Mouse (Mus musculus) forebrain, embryonic 12.5 days (tissue): ENCODE measurements around the gene Tcf15. TPM values are rescaled to one million over a fixed set of nuclear protein-coding genes. Genes with fewer than 3 reads are reported as not detected.

Experiments used
- ATAC-seq: fragments of 200-750 bp; cut with Nextera tagmentation; 2 replicates; pipeline ENCODE4 v1.8.0; 2017; ENCODE audit warnings: moderate TSS enrichment; ENCODE audit not compliant: low FRiP score
- H3K27ac ChIP-seq: fragments of 300-500 bp; sonication (generic); 2 replicates; pipeline ENCODE4 v1.5.1; 2016; ENCODE audit warnings: mild to moderate bottlenecking
- H3K27me3 ChIP-seq: fragments of 300-500 bp; sonication (generic); 2 replicates; pipeline ENCODE4 v1.6.1; 2016; ENCODE audit warnings: mild to moderate bottlenecking
- H3K36me3 ChIP-seq: fragments of 300-500 bp; sonication (generic); replicated peaks from 2 replicates; pipeline ENCODE4 v1.6.1; 2016; ENCODE audit warnings: mild to moderate bottlenecking
- H3K4me1 ChIP-seq: fragments of 300-500 bp; sonication (generic); 2 replicates; pipeline ENCODE4 v1.6.1; 2016
- H3K4me2 ChIP-seq: fragments of 300-500 bp; sonication (generic); 2 replicates; pipeline ENCODE4 v1.6.1; 2016; ENCODE audit warnings: mild to moderate bottlenecking, moderate library complexity
- H3K4me3 ChIP-seq: fragments of 300-500 bp; sonication (generic); replicated peaks from 2 replicates; pipeline ENCODE4 v1.5.1; 2016; ENCODE audit warnings: mild to moderate bottlenecking
- H3K9ac ChIP-seq: fragments of 300-500 bp; sonication (generic); 2 replicates; pipeline ENCODE4 v1.6.1; 2016; ENCODE audit warnings: mild to moderate bottlenecking
- H3K9me3 ChIP-seq: fragments of 300-500 bp; sonication (generic); 2 replicates; pipeline ENCODE4 v1.6.1; 2016
- WGBS: fragments of 180-500 bp; shearing (Covaris S2); methylation state at CpG from one replicate; pipeline ENCODE4 v1.1.7; 2016; 5-methylcytosine and 5-hydroxymethylcytosine counted together
- polyA plus RNA-seq: library from polyadenylated mRNA; unstranded; fragments of >200 nt; fragmentation: Nextera tagmentation; extraction: Ambion mirVana; gene quantifications from 2 replicates; pipeline ENCODE4 v1.2.1, GENCODE M21; 2016

Tcf15 gene
- polyA plus RNA-seq, 1 experiment from 2014 or later, result 3.0 TPM

DNA sequence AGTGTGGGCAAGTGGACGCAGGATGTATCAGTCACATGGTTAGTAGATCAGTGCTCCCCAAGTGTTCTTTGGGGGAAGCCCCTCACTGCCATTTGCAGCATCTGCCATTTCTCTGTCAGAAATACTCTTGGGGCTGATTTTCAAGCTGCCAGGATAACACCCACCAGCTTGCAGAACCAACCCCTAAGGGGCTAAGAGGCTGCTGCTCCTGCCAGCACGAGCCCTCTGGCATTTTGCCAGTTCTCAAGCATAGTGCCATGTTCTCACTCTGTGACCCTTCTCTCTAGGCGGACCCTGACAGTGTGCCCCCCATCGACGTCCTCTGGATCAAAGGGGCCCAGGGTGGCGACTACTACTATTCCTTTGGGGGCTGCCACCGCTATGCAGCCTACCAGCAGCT is 34.7 kb upstream of the Tcf15 start:
- Histone ChIP-seq H3K9ac (no peak overlapping the region), H3K27ac (0 out of 2 replicates have a peak overlapping the region, but pooled peaks have one; percentile 36), H3K36me3 (peaks cover 6% of the 10 kb centered on the region; the same call in 1 of the 2 replicates), H3K4me1 (peaks cover 11% of the 10 kb centered on the region), H3K4me2 (no peak overlapping the region), H3K9me3 (no peaks in the 10 kb centered on the region), H3K27me3 (peaks cover 11% of the 10 kb centered on the region; the same call in 1 of the 2 replicates), H3K4me3 (no peak overlapping the region)
- ATAC-seq, result no peak
- 66% methylated on average over 7 of the region's 7 CpGs for WGBS

GRCm38 (mm10) chr2:152109386-152109785 is 34.0 kb upstream of the Tcf15 start:
- peaks cover 6% of the 10 kb centered on the region; the same call in 1 of the 2 replicates for H3K36me3 ChIP-seq
- no peaks in the 10 kb centered on the region for H3K9me3 ChIP-seq
- WGBS, result 86% methylated on average over 5 of the region's 5 CpGs
- ATAC-seq, result no peak
- no peak overlapping the region for H3K9ac ChIP-seq
- H3K4me1 ChIP-seq, result peaks cover 16% of the 10 kb centered on the region
- H3K27me3 ChIP-seq, result peaks cover 11% of the 10 kb centered on the region; the same call in 1 of the 2 replicates
- no peak overlapping the region for H3K27ac ChIP-seq
- H3K4me2 ChIP-seq, result no peak overlapping the region
- no peak overlapping the region for H3K4me3 ChIP-seq

DNA sequence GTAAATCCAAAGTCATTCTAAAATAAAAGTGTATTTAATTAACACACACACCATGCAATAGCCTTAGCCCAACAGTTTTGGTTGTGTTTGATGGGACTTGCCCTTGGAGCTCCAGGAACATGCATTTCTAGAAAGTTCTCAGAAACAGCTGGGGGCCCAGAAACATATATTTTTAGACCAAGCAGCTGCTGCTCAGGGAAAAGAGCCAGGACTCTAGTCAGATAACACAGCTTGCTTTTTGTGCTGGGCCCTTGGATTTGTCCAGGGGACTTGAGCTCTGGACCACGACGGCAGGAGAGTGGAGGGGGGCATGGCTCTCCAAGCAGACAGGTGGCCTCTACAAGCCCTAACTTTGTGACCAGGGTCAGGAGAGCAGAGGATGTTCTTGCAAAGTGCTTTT is 32.0 kb upstream of the Tcf15 start:
- Histone ChIP-seq H3K36me3 (peaks cover 6% of the 10 kb centered on the region; the same call in 1 of the 2 replicates), H3K27me3 (peaks cover 22% of the 10 kb centered on the region), H3K9me3 (no peaks in the 10 kb centered on the region), H3K4me2 (no peak overlapping the region), H3K27ac (no peak overlapping the region), H3K4me1 (peaks cover 25% of the 10 kb centered on the region), H3K9ac (no peak overlapping the region), H3K4me3 (no peak overlapping the region)
- WGBS, result 71% methylated on average over 2 of the region's 2 CpGs
- ATAC-seq, result 0 out of 2 replicates have a peak, but pooled peaks have one; percentile 7

- WGBS, result 6% methylated on average over 7 of the region's 7 CpGs
- H3K4me1 ChIP-seq, result peaks cover 25% of the 10 kb centered on the region
- H3K4me3 ChIP-seq, result no peak overlapping the region
- no peak overlapping the region for H3K4me2 ChIP-seq
- peak; percentile 59 for ATAC-seq
- no peak overlapping the region for H3K27ac ChIP-seq
- H3K27me3 ChIP-seq, result peaks cover 17% of the 10 kb centered on the region
- peaks cover 6% of the 10 kb centered on the region; the same call in 1 of the 2 replicates for H3K36me3 ChIP-seq
- H3K9ac ChIP-seq, result no peak overlapping the region
- no peaks in the 10 kb centered on the region for H3K9me3 ChIP-seq
Measured at GRCm38 (mm10) chr2:152111920-152112319, 31.4 kb upstream of the Tcf15 start.

GRCm38 (mm10) chr2:152112490-152112889 is 30.9 kb upstream of the Tcf15 start:
- Histone ChIP-seq H3K4me3 (no peak overlapping the region), H3K9ac (no peak overlapping the region), H3K36me3 (peaks cover 6% of the 10 kb centered on the region; the same call in 1 of the 2 replicates), H3K27me3 (peaks cover 16% of the 10 kb centered on the region), H3K9me3 (no peaks in the 10 kb centered on the region), H3K4me2 (no peak overlapping the region), H3K27ac (no peak overlapping the region), H3K4me1 (peaks cover 25% of the 10 kb centered on the region)
- no peak for ATAC-seq
- 84% methylated on average over 5 of the region's 5 CpGs for WGBS

DNA sequence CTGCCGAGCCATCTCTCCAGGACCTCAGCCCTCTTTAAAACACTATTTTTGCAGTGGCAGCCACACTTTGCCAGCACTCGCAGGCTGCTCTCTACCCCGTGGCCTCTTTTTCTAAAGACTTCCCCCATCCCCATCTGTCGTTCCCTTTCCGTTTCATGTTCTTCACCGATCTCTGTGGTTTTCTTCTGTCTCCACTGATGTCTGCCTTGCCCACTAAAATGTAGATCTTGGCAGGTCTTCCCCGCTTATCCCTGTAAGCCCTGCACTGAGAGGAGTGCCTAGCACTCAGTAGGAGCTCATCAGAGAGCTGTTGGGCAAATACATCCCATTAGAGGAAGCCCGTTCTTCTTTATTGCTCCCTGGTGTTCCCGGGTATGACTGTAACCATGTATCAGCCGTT is 30.4 kb upstream of the Tcf15 start:
- Histone ChIP-seq H3K4me2 (no peak overlapping the region), H3K9ac (no peak overlapping the region), H3K27me3 (peaks cover 16% of the 10 kb centered on the region), H3K36me3 (peaks cover under 1% of the 10 kb centered on the region; the same call in 1 of the 2 replicates), H3K4me3 (no peak overlapping the region), H3K4me1 (peaks cover 25% of the 10 kb centered on the region), H3K27ac (no peak overlapping the region), H3K9me3 (no peaks in the 10 kb centered on the region)
- WGBS, result 73% methylated on average over 10 of the region's 10 CpGs
- no peak for ATAC-seq

- Histone ChIP-seq H3K36me3 (no peaks in the 10 kb centered on the region), H3K27me3 (peaks cover 16% of the 10 kb centered on the region)
- 11% methylated on average over 36 of the region's 36 CpGs for WGBS
Measured at GRCm38 (mm10) chr2:152114057-152114975, 29.0 kb upstream of the Tcf15 start.

GRCm38 (mm10) chr2:152117694-152118093 is 25.7 kb upstream of the Tcf15 start:
- WGBS, result 87% methylated on average over 7 of the region's 7 CpGs
- no peak overlapping the region for H3K27ac ChIP-seq
- H3K4me1 ChIP-seq, result peaks cover 33% of the 10 kb centered on the region
- H3K9ac ChIP-seq, result no peak overlapping the region
- no peak overlapping the region for H3K4me2 ChIP-seq
- H3K4me3 ChIP-seq, result no peak overlapping the region
- no peaks in the 10 kb centered on the region for H3K36me3 ChIP-seq
- no peaks in the 10 kb centered on the region for H3K9me3 ChIP-seq
- peaks cover 24% of the 10 kb centered on the region for H3K27me3 ChIP-seq
- no peak for ATAC-seq

More at GRCm38 (mm10) chr2:152114057-152114975, 29.0 kb upstream of the Tcf15 start:
- Histone ChIP-seq H3K4me1 (peaks cover 26% of the 10 kb centered on the region), H3K9me3 (no peaks in the 10 kb centered on the region), H3K9ac (peak overlapping the region; percentile 31), H3K27ac (no peak overlapping the region), H3K4me3 (peak overlapping the region; percentile 24), H3K4me2 (peak overlapping the region; percentile 53)
- peak; percentile 45 for ATAC-seq

- no peak overlapping the region for H3K9ac ChIP-seq
- 67% methylated on average over 6 of the region's 6 CpGs for WGBS
- no peak overlapping the region for H3K27ac ChIP-seq
Measured at GRCm38 (mm10) chr2:152119228-152119865, 24.0 kb upstream of the Tcf15 start.

GRCm38 (mm10) chr2:152122896-152123295 is 20.5 kb upstream of the Tcf15 start:
- Histone ChIP-seq H3K9ac (no peak overlapping the region), H3K4me1 (0 out of 2 replicates have a peak, but pooled peaks cover 8% of the 10 kb centered on the region), H3K36me3 (no peaks in the 10 kb centered on the region), H3K4me3 (no peak overlapping the region), H3K27ac (no peak overlapping the region), H3K4me2 (no peak overlapping the region), H3K27me3 (peaks cover 8% of the 10 kb centered on the region; the same call in 1 of the 2 replicates), H3K9me3 (no peaks in the 10 kb centered on the region)
- WGBS, result 82% methylated on average over 9 of the region's 9 CpGs
- no peak for ATAC-seq

More at GRCm38 (mm10) chr2:152119228-152119865, 24.0 kb upstream of the Tcf15 start:
- H3K4me2 ChIP-seq, result no peak overlapping the region
- H3K4me1 ChIP-seq, result peaks cover 25% of the 10 kb centered on the region
- no peak overlapping the region for H3K4me3 ChIP-seq
- H3K9me3 ChIP-seq, result no peaks in the 10 kb centered on the region
- H3K27me3 ChIP-seq, result peaks cover 19% of the 10 kb centered on the region
- no peaks in the 10 kb centered on the region for H3K36me3 ChIP-seq
- no peak for ATAC-seq

DNA sequence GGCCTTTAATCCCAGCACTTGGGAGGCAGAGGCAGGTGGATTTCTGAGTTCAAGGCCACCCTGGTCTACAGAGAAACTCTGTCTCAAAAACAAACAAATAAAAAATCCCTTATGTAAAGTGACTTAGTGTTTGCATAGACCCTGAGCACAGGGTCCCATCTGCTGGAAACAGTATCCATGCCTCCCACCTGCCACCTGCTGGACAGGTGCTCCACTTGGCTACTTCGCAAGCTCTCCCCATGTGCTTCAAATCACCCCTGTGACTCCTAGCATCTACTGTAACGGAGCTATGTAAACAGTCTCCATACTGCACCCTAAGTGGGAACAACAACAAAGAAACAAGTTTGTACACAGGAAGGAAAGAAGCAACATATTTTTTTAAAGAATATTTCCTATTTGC is 14.8 kb upstream of the Tcf15 start:
- no peaks in the 10 kb centered on the region for H3K9me3 ChIP-seq
- H3K27me3 ChIP-seq, result peaks cover 5% of the 10 kb centered on the region; the same call in 1 of the 2 replicates
- no peak overlapping the region for H3K4me3 ChIP-seq
- no peak overlapping the region for H3K27ac ChIP-seq
- no peak overlapping the region for H3K9ac ChIP-seq
- 84% methylated on average over 2 of the region's 2 CpGs for WGBS
- no peak for ATAC-seq
- no peak overlapping the region for H3K4me2 ChIP-seq
- no peaks in the 10 kb centered on the region for H3K4me1 ChIP-seq
- H3K36me3 ChIP-seq, result no peaks in the 10 kb centered on the region

GRCm38 (mm10) chr2:152129778-152130177 is 13.6 kb upstream of the Tcf15 start:
- H3K9ac ChIP-seq, result no peak overlapping the region
- H3K4me3 ChIP-seq, result no peak overlapping the region
- H3K4me1 ChIP-seq, result no peaks in the 10 kb centered on the region
- no peak for ATAC-seq
- peaks cover 8% of the 10 kb centered on the region; the same call in 1 of the 2 replicates for H3K27me3 ChIP-seq
- H3K9me3 ChIP-seq, result no peaks in the 10 kb centered on the region
- no peaks in the 10 kb centered on the region for H3K36me3 ChIP-seq
- no peak overlapping the region for H3K27ac ChIP-seq
- 69% methylated on average over 3 of the region's 3 CpGs for WGBS
- H3K4me2 ChIP-seq, result no peak overlapping the region
